ENCODE assay signal across 29 mouse cellular contexts in genomic region chr15:10263420-10263819, GRCm38 (mm10).
"Had no signal": no experiment of that assay in that cellular context is flagged by ENCODE, and none has a peak within 500 bp of the region (broad histone marks: within the 10 kb centered on the region; RNA-seq: fewer than 3 reads in every experiment).

No protein-coding gene starts in this region.

- H3K27ac ChIP-seq: embryonic facial prominence, embryonic 10.5 days; embryonic facial prominence, embryonic 12.5 days; embryonic facial prominence, embryonic 13.5 days; embryonic facial prominence, embryonic 15.5 days; forebrain, embryonic 10.5 days; forebrain, embryonic 12.5 days; forebrain, embryonic 13.5 days; gastrocnemius, adult 2 months; heart, adult 2 months had no signal

- H3K9ac ChIP-seq: embryonic facial prominence, embryonic 12.5 days; embryonic facial prominence, embryonic 13.5 days; embryonic facial prominence, embryonic 15.5 days; forebrain, embryonic 12.5 days; forebrain, embryonic 13.5 days; forebrain, embryonic 15.5 days; forebrain, postnatal 0 days had no signal

- H3K9me3 ChIP-seq: embryonic facial prominence, embryonic 10.5 days; embryonic facial prominence, embryonic 12.5 days; embryonic facial prominence, embryonic 13.5 days; embryonic facial prominence, embryonic 15.5 days; forebrain, embryonic 10.5 days; forebrain, embryonic 12.5 days; forebrain, embryonic 13.5 days; forebrain, embryonic 15.5 days had no signal

- H3K4me2 ChIP-seq: embryonic facial prominence, embryonic 12.5 days; embryonic facial prominence, embryonic 13.5 days; embryonic facial prominence, embryonic 15.5 days; forebrain, embryonic 12.5 days; forebrain, embryonic 13.5 days; forebrain, embryonic 15.5 days had no signal

- H3K4me3 ChIP-seq: embryonic facial prominence, embryonic 10.5 days; embryonic facial prominence, embryonic 12.5 days; embryonic facial prominence, embryonic 13.5 days; embryonic facial prominence, embryonic 15.5 days; erythroblast, embryonic 14.5 days; forebrain, embryonic 10.5 days; forebrain, embryonic 12.5 days; forebrain, embryonic 13.5 days; forebrain, embryonic 15.5 days; gastrocnemius, adult 2 months; heart, adult 2 months had no signal

- ATAC-seq: forebrain, embryonic 13.5 days; forebrain, embryonic 14.5 days; forebrain, embryonic 15.5 days; forebrain, embryonic 16.5 days had no signal

- H3K27me3 ChIP-seq: embryonic facial prominence, embryonic 12.5 days; embryonic facial prominence, embryonic 13.5 days; embryonic facial prominence, embryonic 15.5 days; forebrain, embryonic 12.5 days; forebrain, embryonic 13.5 days; forebrain, embryonic 15.5 days had no signal

- DNase-seq: cerebellum, adult 2 months; cerebellum, adult 8-10 months; cerebellum, adult 9-10 months; cerebellum, adult 9-11 months; cerebellum, postnatal 10 days; cerebellum, postnatal 14 days; cerebellum, postnatal 25 days; cerebellum, postnatal 36 days; embryo, embryonic 11 days; forebrain, postnatal 0 days; gastrocnemius, adult 2 months; gastrocnemius, postnatal 10 days; gastrocnemius, postnatal 14 days; gastrocnemius, postnatal 25 days; gastrocnemius, postnatal 36 days; heart, adult 11 months; heart, adult 18-20 months; heart, adult 2 months had no signal

- H3K4me1 ChIP-seq: embryonic facial prominence, embryonic 10.5 days; embryonic facial prominence, embryonic 12.5 days; embryonic facial prominence, embryonic 13.5 days; embryonic facial prominence, embryonic 15.5 days; forebrain, embryonic 10.5 days; forebrain, embryonic 12.5 days; forebrain, embryonic 13.5 days had no signal

- H3K36me3 ChIP-seq: embryonic facial prominence, embryonic 10.5 days; embryonic facial prominence, embryonic 12.5 days; embryonic facial prominence, embryonic 13.5 days; embryonic facial prominence, embryonic 15.5 days; forebrain, embryonic 10.5 days; forebrain, embryonic 12.5 days; forebrain, embryonic 15.5 days had no signal
